ENCODE assay signal across 20 mouse cellular contexts in the genomic region with DNA sequence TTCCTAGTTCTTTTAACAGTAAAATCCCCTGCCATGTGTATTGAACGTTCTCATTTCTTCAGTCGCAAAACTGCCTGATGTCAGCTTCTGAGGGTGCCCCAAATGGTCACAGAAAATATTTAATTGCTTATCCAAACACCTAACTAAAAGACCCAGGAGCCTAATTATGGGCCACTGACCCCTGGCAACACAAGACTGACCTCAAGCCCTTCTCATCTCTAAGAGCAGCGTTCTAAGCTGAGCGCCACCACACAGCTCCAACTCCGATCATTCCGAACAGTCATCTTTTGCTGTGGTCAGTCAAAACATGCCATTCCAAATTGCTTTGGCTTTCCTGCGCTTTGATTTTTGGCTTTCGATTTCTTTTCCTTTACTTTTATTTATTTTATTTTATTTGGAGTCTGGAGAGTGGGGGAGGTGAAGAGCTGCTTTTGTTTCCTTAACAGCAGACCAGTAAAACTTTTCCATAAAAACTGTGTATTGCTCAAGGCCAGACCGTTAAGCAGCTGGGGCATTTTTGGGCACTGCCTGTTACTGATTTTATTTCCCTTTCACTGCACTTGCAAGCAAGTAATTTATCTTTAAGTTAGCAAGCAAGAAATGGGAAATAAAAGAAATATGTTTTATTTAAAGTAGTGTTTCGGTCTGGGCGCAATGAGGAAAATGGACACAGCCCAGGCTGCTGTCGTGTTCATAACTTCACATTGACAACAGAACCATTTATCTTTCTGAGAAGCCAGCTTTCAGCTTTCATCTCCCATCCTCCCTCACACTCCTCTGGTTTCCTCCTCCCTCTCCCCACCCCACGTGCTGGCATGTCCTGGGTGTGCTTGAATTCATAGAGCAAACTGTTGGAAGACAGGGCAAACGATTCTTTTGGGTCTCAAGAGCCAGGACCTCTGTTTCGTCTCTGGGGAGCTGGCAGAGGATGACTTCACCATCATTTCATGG. TPM values are rescaled to one million over a fixed set of nuclear protein-coding genes. Genes with fewer than 3 reads are reported as not detected.
DNase-seq lines count a peak whose midpoint lies in the region; ATAC-seq and TF ChIP-seq lines count a peak whose summit lies in the region.
"Had no signal": no experiment of that assay in that cellular context is flagged by ENCODE, and none has a peak within 500 bp of the region (broad histone marks: within the 10 kb centered on the region; RNA-seq: fewer than 3 reads in every experiment).

No protein-coding gene starts in this region.

- WGBS in lung, embryonic 15.5 days: 41% methylated on average over 15 of the region's 15 CpGs
- 51% methylated on average over 15 of the region's 15 CpGs for WGBS in lung, adult 2 months
- WGBS in embryonic facial prominence, embryonic 11.5 days: 53% methylated on average over 15 of the region's 15 CpGs
- 46% methylated on average over 15 of the region's 15 CpGs for WGBS in intestine, embryonic 15.5 days

- no peaks in the 10 kb centered on the region for H3K4me1 ChIP-seq in lung, embryonic 15.5 days
- no peaks in the 10 kb centered on the region for H3K4me1 ChIP-seq in lung, adult 2 months (ENCODE audit: control insufficient read depth, insufficient read depth, low read length)
- H3K4me1 ChIP-seq in embryonic facial prominence, embryonic 11.5 days (ENCODE audit: control insufficient read depth, insufficient read depth, low read length): no peaks in the 10 kb centered on the region
- no peaks in the 10 kb centered on the region for H3K4me1 ChIP-seq in intestine, embryonic 15.5 days (replicated peaks)
- H3K4me1 ChIP-seq: forebrain, embryonic 12.5 days; heart, embryonic 13.5 days; neural tube, embryonic 15.5 days had no signal

- no peaks in the 10 kb centered on the region for H3K9me3 ChIP-seq in lung, embryonic 15.5 days
- no peaks in the 10 kb centered on the region for H3K9me3 ChIP-seq in embryonic facial prominence, embryonic 11.5 days (replicated peaks; ENCODE audit: control insufficient read depth, low read length)
- no peaks in the 10 kb centered on the region for H3K9me3 ChIP-seq in intestine, embryonic 15.5 days
- H3K9me3 ChIP-seq: embryonic facial prominence, embryonic 13.5 days; forebrain, embryonic 12.5 days; heart, embryonic 13.5 days; neural tube, embryonic 15.5 days had no signal

- H3K4me3 ChIP-seq in lung, embryonic 15.5 days: no peak overlapping the region
- H3K4me3 ChIP-seq in lung, adult 2 months (replicated peaks; ENCODE audit: extremely low read depth, low read depth, low read length): no peak overlapping the region
- no peak overlapping the region for H3K4me3 ChIP-seq in embryonic facial prominence, embryonic 11.5 days (ENCODE audit: low read depth, low read length)
- no peak overlapping the region for H3K4me3 ChIP-seq in intestine, embryonic 15.5 days (replicated peaks)
- no peak overlapping the region for H3K4me3 ChIP-seq in left cerebral cortex, adult 2 months
- H3K4me3 ChIP-seq: embryonic facial prominence, embryonic 13.5 days; forebrain, embryonic 12.5 days; heart, embryonic 13.5 days; neural tube, embryonic 15.5 days had no signal

- H3K36me3 ChIP-seq in lung, embryonic 15.5 days: no peaks in the 10 kb centered on the region
- H3K36me3 ChIP-seq in embryonic facial prominence, embryonic 11.5 days (replicated peaks; ENCODE audit: control insufficient read depth, insufficient read depth, low read depth, low read length): no peaks in the 10 kb centered on the region
- H3K36me3 ChIP-seq in intestine, embryonic 15.5 days: no peaks in the 10 kb centered on the region
- H3K36me3 ChIP-seq: embryonic facial prominence, embryonic 13.5 days; forebrain, embryonic 12.5 days; heart, embryonic 13.5 days; neural tube, embryonic 15.5 days had no signal

- intact Hi-C loops in left cerebral cortex, adult 2 months (cut with DNase I): no loop called here

- TF ChIP-seq CTCF in lung, adult 2 months (IDR thresholded peaks at IDR 0.05; ENCODE audit: insufficient read depth, low read length): no peak
- no peak for TF ChIP-seq CTCF in left cerebral cortex, adult 2 months (IDR thresholded peaks at IDR 0.05)

- TF ChIP-seq POLR2A in lung, adult 2 months (IDR thresholded peaks at IDR 0.05; ENCODE audit: borderline replicate concordance, extremely low read depth, low read depth, low read length): no peak

- DNase-seq in lung, adult 2 months: no peak
- DNase-seq in embryonic facial prominence, embryonic 11.5 days (ENCODE audit: low spot score): peak; percentile 8
- peak; percentile 5 for DNase-seq in ovary, adult 18-20 months (ENCODE audit: low spot score)
- DNase-seq in left cerebral cortex, adult 2 months (ENCODE audit: extremely low spot score in 1 of 2, low spot score in 2 of 2): no peak
- DNase-seq in cerebellum, postnatal 4 days (ENCODE audit: low spot score in 2 of 2): no peak
- DNase-seq: adrenal gland, postnatal 14 days; cerebellum, adult 9-10 months; kidney, postnatal 36 days; lung, postnatal 10 days; thymus, postnatal 14 days had no signal

- no peak overlapping the region for H3K27ac ChIP-seq in lung, embryonic 15.5 days
- no peak overlapping the region for H3K27ac ChIP-seq in embryonic facial prominence, embryonic 11.5 days (replicated peaks; ENCODE audit: low read depth, low read length)
- H3K27ac ChIP-seq in intestine, embryonic 15.5 days: no peak overlapping the region
- no peak overlapping the region for H3K27ac ChIP-seq in left cerebral cortex, adult 2 months
- H3K27ac ChIP-seq: embryonic facial prominence, embryonic 13.5 days; forebrain, embryonic 12.5 days; heart, embryonic 13.5 days; neural tube, embryonic 15.5 days had no signal

- no peak for ATAC-seq in lung, embryonic 15.5 days (ENCODE audit: borderline replicate concordance, extremely low read depth, low FRiP score, low TSS enrichment)
- ATAC-seq in embryonic facial prominence, embryonic 11.5 days (replicated peaks; ENCODE audit: insufficient number of reproducible peaks, low FRiP score, low TSS enrichment, low read depth): no peak
- ATAC-seq in intestine, embryonic 15.5 days: peak; percentile 41
- ATAC-seq: CD4-positive, CD25-positive, alpha-beta regulatory T cell, adult 4 months had no signal

- H3K4me2 ChIP-seq in lung, embryonic 15.5 days: 0 out of 2 replicates have a peak overlapping the region, but pooled peaks have one; percentile 14
- H3K4me2 ChIP-seq in embryonic facial prominence, embryonic 11.5 days (ENCODE audit: low read depth, low read length): no peak overlapping the region
- H3K4me2 ChIP-seq in intestine, embryonic 15.5 days (replicated peaks): no peak overlapping the region
- H3K4me2 ChIP-seq: embryonic facial prominence, embryonic 13.5 days; forebrain, embryonic 12.5 days; heart, embryonic 13.5 days; liver, embryonic 11.5 days; neural tube, embryonic 15.5 days had no signal

- H3K27me3 ChIP-seq in lung, embryonic 15.5 days: no peaks in the 10 kb centered on the region
- H3K27me3 ChIP-seq in embryonic facial prominence, embryonic 11.5 days (ENCODE audit: control insufficient read depth, insufficient read depth, low read length): no peaks in the 10 kb centered on the region
- H3K27me3 ChIP-seq in intestine, embryonic 15.5 days (replicated peaks): no peaks in the 10 kb centered on the region
- H3K27me3 ChIP-seq: embryonic facial prominence, embryonic 13.5 days; forebrain, embryonic 12.5 days; heart, embryonic 13.5 days; neural tube, embryonic 15.5 days had no signal

- H3K9ac ChIP-seq in lung, embryonic 15.5 days: no peak overlapping the region
- H3K9ac ChIP-seq in embryonic facial prominence, embryonic 11.5 days (replicated peaks; ENCODE audit: low read length): no peak overlapping the region
- no peak overlapping the region for H3K9ac ChIP-seq in intestine, embryonic 15.5 days
- H3K9ac ChIP-seq: embryonic facial prominence, embryonic 13.5 days; forebrain, embryonic 12.5 days; heart, embryonic 13.5 days; neural tube, embryonic 15.5 days had no signal

RNA-seq across cellular contexts. Expression of a gene that starts 59.1 kb away (rescaled TPM):
- 0.13 and 0.16 TPM in 2 replicates for polyA plus RNA-seq in lung, embryonic 15.5 days (2015; fragmentation: Nextera tagmentation; extraction: Ambion mirVana)
- polyA plus RNA-seq in lung, adult 2 months (2012; rRNA removed): not detected in 2 replicates
- polyA plus RNA-seq in embryonic facial prominence, embryonic 11.5 days (2014; fragmentation: Nextera tagmentation; extraction: Ambion mirVana): 1.5 and 1.8 TPM in 2 replicates
- polyA plus RNA-seq in intestine, embryonic 15.5 days (2015; fragmentation: Nextera tagmentation; extraction: Ambion mirVana): 0.52 and 0.78 TPM in 2 replicates
- total RNA-seq in left cerebral cortex, adult 2 months (2021): 10 to 100 TPM; 29.1 to 29.6 TPM
- total RNA-seq: hematopoietic stem cell, adult 5-6 weeks; MEL had no signal
- polyA plus RNA-seq: CD4-positive, CD25-positive, alpha-beta regulatory T cell, adult 4 months; heart, embryonic 13.5 days; liver, embryonic 11.5 days had no signal

Comparison
In these comparisons a context has a peak if more than half of its experiments do, and no peak if none do; other contexts are left out.
1. DNase-seq: peak in embryonic facial prominence, embryonic 11.5 days (single experiment) and ovary, adult 18-20 months (single experiment); none in lung, adult 2 months (single experiment), left cerebral cortex, adult 2 months (0 of 2) and cerebellum, postnatal 4 days (0 of 2).